Mouse (Mus musculus) lung, embryonic 15.5 days (tissue): ENCODE results near the gene Msh5. TPM values are rescaled to one million over a fixed set of nuclear protein-coding genes. Genes with fewer than 3 reads are reported as not detected.

Experiments
- ATAC-seq: fragments of 200-750 bp; cut with Nextera tagmentation; 2 replicates; pipeline ENCODE4 v1.8.0; 2017; ENCODE audit warnings: moderate number of reproducible peaks, borderline replicate concordance; ENCODE audit not compliant: low FRiP score, low TSS enrichment; ENCODE audit errors: extremely low read depth
- H3K27ac ChIP-seq: fragments of 300-500 bp; sonication (generic); 2 replicates; pipeline ENCODE4 v1.5.1; 2015; ENCODE audit warnings: moderate library complexity, mild to moderate bottlenecking, inconsistent platforms
- H3K27me3 ChIP-seq: fragments of 300-500 bp; sonication (generic); 2 replicates; pipeline ENCODE4 v1.6.1; 2015; ENCODE audit warnings: inconsistent platforms
- H3K36me3 ChIP-seq: fragments of 300-500 bp; sonication (generic); 2 replicates; pipeline ENCODE4 v1.6.1; 2015; ENCODE audit warnings: inconsistent platforms
- H3K4me1 ChIP-seq: fragments of 300-500 bp; sonication (generic); 2 replicates; pipeline ENCODE4 v1.6.1; 2015; ENCODE audit warnings: inconsistent platforms
- H3K4me2 ChIP-seq: fragments of 300-500 bp; sonication (generic); 2 replicates; pipeline ENCODE4 v1.6.1; 2015; ENCODE audit warnings: inconsistent platforms, mild to moderate bottlenecking, moderate library complexity
- H3K4me3 ChIP-seq: fragments of 300-500 bp; sonication (generic); 2 replicates; pipeline ENCODE4 v1.5.1; 2015; ENCODE audit warnings: mild to moderate bottlenecking, inconsistent platforms
- H3K9ac ChIP-seq: fragments of 300-500 bp; sonication (generic); 2 replicates; pipeline ENCODE4 v1.6.1; 2015; ENCODE audit warnings: inconsistent platforms
- H3K9me3 ChIP-seq: fragments of 300-500 bp; sonication (generic); 2 replicates; pipeline ENCODE4 v1.6.1; 2016; ENCODE audit warnings: inconsistent platforms
- WGBS: fragments of 180-500 bp; shearing (Covaris S2); methylation state at CpG from one replicate; pipeline ENCODE4 v1.1.7; 2015; 5-methylcytosine and 5-hydroxymethylcytosine counted together
- polyA plus RNA-seq: library from polyadenylated mRNA; unstranded; fragments of >200 nt; fragmentation: Nextera tagmentation; extraction: Ambion mirVana; gene quantifications from 2 replicates; pipeline ENCODE4 v1.2.1, GENCODE M21; 2015

The Msh5 gene
- polyA plus RNA-seq, 1 experiment from 2014 or later, result 4.4 TPM

GRCm38 (mm10) chr17:35080710-35081109 lies 34.2 kb upstream of the Msh5 start:
- Histone ChIP-seq H3K9me3 (no peaks in the 10 kb centered on the region), H3K27me3 (peaks cover 5% of the 10 kb centered on the region; the same call in 1 of the 2 replicates), H3K4me2 (no peak overlapping the region), H3K36me3 (no peaks in the 10 kb centered on the region), H3K4me3 (no peak overlapping the region), H3K9ac (no peak overlapping the region), H3K4me1 (peaks cover 18% of the 10 kb centered on the region), H3K27ac (no peak overlapping the region)
- ATAC-seq, result no peak
- WGBS, result 82% methylated on average over 4 of the region's 4 CpGs

GRCm38 (mm10) chr17:35080248-35080647 lies 33.7 kb upstream of the Msh5 start:
- Histone ChIP-seq H3K4me2 (no peak overlapping the region), H3K4me3 (no peak overlapping the region), H3K9ac (no peak overlapping the region), H3K27me3 (peaks cover 5% of the 10 kb centered on the region; the same call in 1 of the 2 replicates), H3K9me3 (no peaks in the 10 kb centered on the region), H3K4me1 (peaks cover 18% of the 10 kb centered on the region), H3K36me3 (no peaks in the 10 kb centered on the region), H3K27ac (no peak overlapping the region)
- whole genome bisulfite sequencing, result 49% methylated on average over 6 of the region's 6 CpGs
- ATAC-seq, result no peak

DNA sequence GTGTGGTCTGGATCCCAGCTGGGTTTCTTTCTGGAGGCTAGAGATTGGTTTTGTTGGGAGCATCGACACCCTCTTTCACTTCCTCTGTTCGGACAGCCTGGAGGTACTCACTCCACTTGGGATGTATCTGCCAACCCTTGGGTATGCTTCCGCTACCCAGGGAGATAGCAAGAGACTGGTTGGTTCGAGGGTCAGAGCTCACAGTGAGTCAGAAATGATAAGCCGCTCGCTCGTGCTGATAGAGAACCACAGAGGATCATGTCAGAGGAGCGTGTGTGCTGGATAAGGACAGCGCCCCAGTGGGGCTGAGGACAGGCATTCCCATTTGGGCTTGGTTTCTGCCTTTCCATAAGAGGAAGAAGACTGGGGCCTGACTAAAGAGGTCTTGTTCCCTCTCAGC lies 33.2 kb upstream of the Msh5 start:
- Histone ChIP-seq H3K36me3 (no peaks in the 10 kb centered on the region), H3K4me3 (no peak overlapping the region), H3K9me3 (no peaks in the 10 kb centered on the region), H3K4me2 (no peak overlapping the region), H3K27me3 (peaks cover 5% of the 10 kb centered on the region; the same call in 1 of the 2 replicates), H3K27ac (no peak overlapping the region), H3K9ac (no peak overlapping the region), H3K4me1 (peaks cover 18% of the 10 kb centered on the region)
- peak; percentile 15; the same call in 1 of the 2 replicates for ATAC-seq
- 37% methylated on average over 9 of the region's 9 CpGs for WGBS

- peak within 1 kb of the TSS; percentile 31 for H3K4me3 ChIP-seq
- peak; percentile 66 for ATAC-seq
- peak within 1 kb of the TSS; percentile 25 for H3K9ac ChIP-seq
- H3K27me3 ChIP-seq, result peaks cover 5% of the 10 kb centered on the region; the same call in 1 of the 2 replicates
- peak within 1 kb of the TSS; percentile 48 for H3K4me2 ChIP-seq
- 8% methylated on average over 14 of the region's 14 CpGs for WGBS
- peaks cover 18% of the 10 kb centered on the region for H3K4me1 ChIP-seq
- no peaks in the 10 kb centered on the region for H3K36me3 ChIP-seq
- peak within 1 kb of the TSS; percentile 81 for H3K27ac ChIP-seq
- no peaks in the 10 kb centered on the region for H3K9me3 ChIP-seq
These were observed 31.3 kb upstream of the Msh5 start, which contains the start of gene Ly6g6d for GRCm38 (mm10) chr17:35077786-35078233. Gene Ly6g6d, minus strand, starts transcription at chr17:35078065.

DNA sequence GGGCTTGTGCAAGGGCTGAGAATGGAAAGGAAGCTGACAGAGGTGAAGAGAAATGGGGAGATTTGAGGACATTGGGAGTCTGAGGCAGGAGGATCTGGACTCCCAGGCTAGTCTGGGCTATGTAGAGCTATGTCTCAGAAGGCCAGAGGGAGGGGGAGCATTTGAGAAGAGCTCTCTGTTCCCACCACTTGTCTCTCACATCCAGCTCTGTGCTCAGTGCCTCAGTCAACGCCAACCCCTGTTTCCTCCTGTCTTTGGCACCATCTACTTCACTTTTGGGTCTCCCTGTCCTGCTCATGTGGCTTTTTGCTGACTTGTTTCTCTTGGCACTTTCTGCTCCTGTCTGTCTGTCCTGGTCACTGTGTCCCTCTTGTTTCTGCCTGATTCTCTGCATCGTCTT lies 30.7 kb upstream of the Msh5 start:
- Histone ChIP-seq H3K27me3 (peaks cover 5% of the 10 kb centered on the region; the same call in 1 of the 2 replicates), H3K4me3 (peak overlapping the region; percentile 31), H3K36me3 (no peaks in the 10 kb centered on the region), H3K4me1 (peaks cover 18% of the 10 kb centered on the region), H3K4me2 (peak overlapping the region; percentile 48), H3K9me3 (no peaks in the 10 kb centered on the region), H3K9ac (peak overlapping the region; percentile 25), H3K27ac (peak overlapping the region; percentile 81)
- ATAC-seq, result no peak
- WGBS, result 32% methylated on average over 2 of the region's 2 CpGs

GRCm38 (mm10) chr17:35076507-35077176 lies 30.1 kb upstream of the Msh5 start, which contains the start of gene Ly6g6e:
Gene Ly6g6e, plus strand, starts transcription at chr17:35076902.
- WGBS, result 37% methylated on average over 10 of the region's 10 CpGs
- Histone ChIP-seq H3K9me3 (no peaks in the 10 kb centered on the region), H3K27me3 (peaks cover 5% of the 10 kb centered on the region; the same call in 1 of the 2 replicates), H3K4me3 (peak within 1 kb of the TSS; percentile 31), H3K4me1 (peaks cover 19% of the 10 kb centered on the region), H3K4me2 (peak within 1 kb of the TSS; percentile 48), H3K27ac (peak within 1 kb of the TSS; percentile 81), H3K9ac (peak within 1 kb of the TSS; percentile 25), H3K36me3 (no peaks in the 10 kb centered on the region)
- no peak for ATAC-seq

- Histone ChIP-seq H3K4me2 (no peak overlapping the region), H3K9me3 (no peaks in the 10 kb centered on the region), H3K27ac (no peak overlapping the region), H3K9ac (no peak overlapping the region), H3K27me3 (peaks cover 5% of the 10 kb centered on the region; the same call in 1 of the 2 replicates), H3K4me3 (no peak overlapping the region), H3K36me3 (no peaks in the 10 kb centered on the region), H3K4me1 (peaks cover 23% of the 10 kb centered on the region)
- no peak for ATAC-seq
- 48% methylated on average over 17 of the region's 17 CpGs for WGBS
These were observed 27.6 kb upstream of the Msh5 start for GRCm38 (mm10) chr17:35074097-35074496.

GRCm38 (mm10) chr17:35071454-35071853 lies 24.9 kb upstream of the Msh5 start:
- peaks cover 8% of the 10 kb centered on the region for H3K4me1 ChIP-seq
- H3K36me3 ChIP-seq, result no peaks in the 10 kb centered on the region
- ATAC-seq, result no peak
- H3K4me3 ChIP-seq, result no peak overlapping the region
- H3K4me2 ChIP-seq, result no peak overlapping the region
- 64% methylated on average over 9 of the region's 9 CpGs for WGBS
- H3K27me3 ChIP-seq, result peaks cover 11% of the 10 kb centered on the region
- H3K9ac ChIP-seq, result no peak overlapping the region
- no peaks in the 10 kb centered on the region for H3K9me3 ChIP-seq
- peak overlapping the region; percentile 29 for H3K27ac ChIP-seq

DNA sequence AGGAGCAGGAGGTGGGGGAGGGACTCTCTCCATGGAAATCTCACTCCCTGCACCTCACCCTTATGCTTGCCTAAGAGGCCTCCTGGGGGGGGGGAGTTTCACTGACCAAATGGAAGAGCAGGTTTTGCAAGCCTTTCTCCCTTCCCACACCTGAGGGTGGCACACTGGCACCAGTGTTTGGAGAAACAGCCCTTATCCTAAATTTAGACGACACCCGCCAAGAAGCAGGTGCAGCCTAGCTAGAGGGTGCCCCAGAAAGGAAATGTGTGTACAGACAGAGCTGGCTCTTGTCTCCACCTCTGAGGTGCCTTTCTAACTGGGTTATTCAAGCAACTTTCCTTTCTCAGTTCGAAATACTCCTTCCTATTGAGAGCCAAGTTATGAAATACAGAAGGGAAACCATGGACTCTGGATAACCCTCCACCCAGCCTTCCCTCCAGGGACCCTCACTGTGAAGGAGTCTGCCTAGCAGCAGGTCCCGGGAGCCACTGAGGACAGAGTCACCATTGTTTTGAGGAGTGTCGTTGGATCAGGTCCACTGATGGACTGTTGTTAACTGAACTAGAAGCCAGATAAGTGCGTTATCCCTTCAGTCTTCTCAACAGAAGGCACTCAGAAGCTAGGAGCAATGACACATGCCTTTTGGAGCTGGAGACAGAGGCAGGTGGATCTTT lies 24.1 kb upstream of the Msh5 start:
- H3K4me1 ChIP-seq, result peaks cover 10% of the 10 kb centered on the region
- ATAC-seq, result peak; percentile 57
- no peaks in the 10 kb centered on the region for H3K36me3 ChIP-seq
- H3K27ac ChIP-seq, result peak overlapping the region; percentile 71
- H3K9ac ChIP-seq, result no peak overlapping the region
- no peak overlapping the region for H3K4me2 ChIP-seq
- WGBS, result 38% methylated on average over 6 of the region's 6 CpGs
- H3K4me3 ChIP-seq, result no peak overlapping the region
- peaks cover 13% of the 10 kb centered on the region for H3K27me3 ChIP-seq
- no peaks in the 10 kb centered on the region for H3K9me3 ChIP-seq

DNA sequence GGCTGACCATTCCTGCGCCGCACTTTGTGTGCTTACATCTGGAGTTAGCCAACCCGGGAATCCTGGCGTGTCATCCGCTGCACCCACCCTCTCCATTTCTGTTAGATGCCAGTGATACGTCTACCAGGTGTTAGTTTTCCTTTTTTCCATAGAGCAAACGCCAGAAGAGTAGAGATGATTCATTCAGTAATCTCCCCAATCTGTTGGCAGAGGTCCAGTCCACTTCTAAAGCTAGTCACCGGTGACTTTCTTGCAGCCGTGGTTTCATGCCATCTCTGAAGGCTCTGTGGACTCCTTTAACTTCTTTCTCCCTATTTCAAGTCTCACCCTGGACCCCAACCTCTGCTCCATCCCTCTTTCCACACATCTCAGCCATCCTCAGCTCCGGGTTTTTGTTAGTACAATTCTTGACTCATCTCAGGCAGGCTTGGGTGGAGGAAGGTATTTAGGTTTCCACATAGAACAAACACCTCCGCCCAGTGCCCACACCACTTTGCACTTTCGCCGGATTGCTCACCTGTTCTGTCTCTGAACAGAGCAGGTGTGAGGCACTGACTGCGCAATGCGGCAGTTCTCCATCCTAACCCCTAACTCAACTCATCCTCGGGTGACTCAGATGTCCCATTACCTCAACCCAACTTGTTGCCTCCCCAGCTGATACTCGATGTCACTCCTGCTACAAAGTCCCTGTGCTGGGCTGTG lies 21.8 kb upstream of the Msh5 start:
- no peaks in the 10 kb centered on the region for H3K36me3 ChIP-seq
- no peak overlapping the region for H3K4me2 ChIP-seq
- H3K9ac ChIP-seq, result no peak overlapping the region
- H3K27me3 ChIP-seq, result peaks cover 13% of the 10 kb centered on the region
- H3K27ac ChIP-seq, result no peak overlapping the region
- no peaks in the 10 kb centered on the region for H3K9me3 ChIP-seq
- H3K4me1 ChIP-seq, result peaks cover 26% of the 10 kb centered on the region
- ATAC-seq, result no peak
- WGBS, result 59% methylated on average over 17 of the region's 17 CpGs
- H3K4me3 ChIP-seq, result no peak overlapping the region

DNA sequence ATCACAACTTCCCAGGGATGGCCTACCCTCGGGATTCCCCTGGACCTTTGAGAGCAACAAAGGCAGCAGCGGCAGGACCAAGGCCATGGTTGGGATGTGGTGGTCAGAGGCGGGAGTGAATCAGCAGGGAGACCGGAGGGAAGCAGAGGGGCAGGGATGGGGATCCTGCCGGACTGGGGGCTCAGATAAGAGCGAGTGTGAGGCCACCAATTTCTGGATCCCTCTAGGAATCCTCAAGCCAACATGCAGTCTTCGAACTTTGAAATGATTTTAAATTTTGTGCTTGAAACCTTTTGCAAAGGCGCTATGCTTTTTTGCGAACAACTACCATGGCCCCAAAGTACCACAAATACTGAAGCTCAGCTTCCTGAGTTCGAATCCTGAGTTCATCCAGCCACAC lies 19.5 kb upstream of the Msh5 start, which contains the start of gene Mpig6b:
TSS of gene Mpig6b (minus strand) at position 101 of the 400 bp plus-strand sequence.
- Histone ChIP-seq H3K4me1 (peaks cover 20% of the 10 kb centered on the region), H3K27ac (peak within 1 kb of the TSS; percentile 91), H3K9me3 (no peaks in the 10 kb centered on the region), H3K4me2 (peak within 1 kb of the TSS; percentile 71), H3K4me3 (peak within 1 kb of the TSS; percentile 38), H3K36me3 (peaks cover 14% of the 10 kb centered on the region), H3K9ac (peak within 1 kb of the TSS; percentile 7), H3K27me3 (peaks cover 13% of the 10 kb centered on the region)
- WGBS, result 46% methylated on average over 10 of the region's 10 CpGs
- ATAC-seq, result no peak
